Mouse (Mus musculus) gastrocnemius, adult 18-20 months (tissue): Measurements from ENCODE around the gene Mdn1. TPM values are rescaled to one million over a fixed set of nuclear protein-coding genes. Genes with fewer than 3 reads are reported as not detected.

Experiments used
- DNase-seq: peaks from one replicate; pipeline ENCODE4 v3.0.0; 2021; ENCODE audit warnings: low spot score
- long read RNA-seq, 2 experiments: library from polyadenylated mRNA; stranded (forward); transcript quantifications; one replicate each; pipeline ENCODE4 v2.0.0; 2021
- total RNA-seq, 2 experiments: library from RNA; stranded (reverse); gene quantifications; 2 replicates each; pipeline ENCODE4 v1.2.3; 2021

Gene Mdn1
- 1 to 10 TPM; 6.0 to 6.5 TPM for total RNA-seq
- long read RNA-seq, experiment 1, partial matches to known transcripts = 1 of 1 reads
- long read RNA-seq, experiment 1, other reads (novel, unspliced or antisense) = 0 of 1 reads
- long read RNA-seq, experiment 2, partial matches to known transcripts = 2 of 2 reads
- long read RNA-seq, experiment 2, other reads (novel, unspliced or antisense) = 0 of 2 reads

GRCm38 (mm10) chr4:32656918-32657662, at the start of gene Mdn1:
Mdn1 (plus strand) TSS chr4:32657119.
- peak; percentile 94 for DNase-seq

- peak; percentile 99 for DNase-seq
Observed at GRCm38 (mm10) chr4:32615034-32615881, 41.7 kb upstream of the Mdn1 start, which contains the start of gene Casp8ap2. Casp8ap2 (plus strand) TSS chr4:32615451.

- DNase-seq = no peak
Observed at GRCm38 (mm10) chr4:32621637-32622036, 35.3 kb upstream of the Mdn1 start.

- no peak for DNase-seq
Observed at GRCm38 (mm10) chr4:32651669-32652068, 5.2 kb upstream of the Mdn1 start.

GRCm38 (mm10) chr4:32656146-32656904, 594 bp upstream of the Mdn1 start:
- peak; percentile 5 for DNase-seq

- no peak for DNase-seq
Observed at GRCm38 (mm10) chr4:32665843-32666242, 8.9 kb downstream of the Mdn1 start.

GRCm38 (mm10) chr4:32668291-32668690, 11.4 kb downstream of the Mdn1 start:
- no peak for DNase-seq

- DNase-seq = no peak
Observed at GRCm38 (mm10) chr4:32669825-32670224, 12.9 kb downstream of the Mdn1 start.

GRCm38 (mm10) chr4:32674025-32674424, 17.1 kb downstream of the Mdn1 start:
- DNase-seq = no peak

GRCm38 (mm10) chr4:32677471-32677870, 20.6 kb downstream of the Mdn1 start:
- DNase-seq = no peak

GRCm38 (mm10) chr4:32680843-32681242, 23.9 kb downstream of the Mdn1 start:
- DNase-seq = no peak

- no peak for DNase-seq
Observed at GRCm38 (mm10) chr4:32682471-32682870, 25.6 kb downstream of the Mdn1 start.

- DNase-seq = no peak
Observed at GRCm38 (mm10) chr4:32683061-32683582, 26.2 kb downstream of the Mdn1 start.

- no peak for DNase-seq
Observed at GRCm38 (mm10) chr4:32717733-32718132, 60.8 kb downstream of the Mdn1 start.

- DNase-seq = no peak
Observed at GRCm38 (mm10) chr4:32745394-32745793, 88.5 kb downstream of the Mdn1 start.

GRCm38 (mm10) chr4:32748396-32748795, 91.5 kb downstream of the Mdn1 start:
- DNase-seq = no peak

GRCm38 (mm10) chr4:32750711-32751110, 93.8 kb downstream of the Mdn1 start:
- no peak for DNase-seq

GRCm38 (mm10) chr4:32757430-32757829, 100.5 kb downstream of the Mdn1 start:
- DNase-seq = no peak

- DNase-seq = no peak
Observed at GRCm38 (mm10) chr4:32767471-32767870, 110.6 kb downstream of the Mdn1 start.

GRCm38 (mm10) chr4:32768046-32768445, 111.1 kb downstream of the Mdn1 start:
- DNase-seq = no peak

GRCm38 (mm10) chr4:32770284-32770810, 113.4 kb downstream of the Mdn1 start:
- DNase-seq = no peak
